ENCODE assay signal across 29 mouse cellular contexts in the genomic region with DNA sequence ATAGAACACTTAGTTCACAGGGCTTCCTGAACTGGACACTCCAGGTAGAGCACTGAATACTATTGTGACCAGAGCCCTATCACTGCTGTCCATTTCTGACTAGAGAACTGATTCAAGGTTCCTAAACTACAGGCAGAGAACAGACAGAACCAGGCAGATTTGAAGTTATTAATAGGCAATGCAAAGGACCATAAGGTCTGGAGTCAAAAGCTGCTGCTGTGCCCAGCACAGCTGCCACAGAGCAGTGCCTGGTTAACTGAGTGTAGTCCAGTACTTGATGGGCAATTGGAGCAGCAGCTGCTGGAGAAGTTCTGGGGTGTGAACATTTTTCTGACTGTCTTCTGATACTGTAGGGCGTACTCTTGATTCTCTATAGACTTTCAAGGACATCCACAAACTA. TPM values are rescaled to one million over a fixed set of nuclear protein-coding genes. Genes with fewer than 3 reads are reported as not detected.
"Had no signal": no experiment of that assay in that cellular context is flagged by ENCODE, and none has a peak within 500 bp of the region (broad histone marks: within the 10 kb centered on the region; RNA-seq: fewer than 3 reads in every experiment).

No protein-coding gene starts in this region.

- H3K4me1 ChIP-seq: limb, embryonic 10.5 days; limb, embryonic 13.5 days; liver, embryonic 12.5 days; liver, embryonic 15.5 days; lung, embryonic 15.5 days; midbrain, embryonic 13.5 days; stomach, embryonic 15.5 days had no signal

- H3K9ac ChIP-seq: limb, embryonic 13.5 days; liver, embryonic 12.5 days; liver, embryonic 15.5 days; lung, embryonic 15.5 days; midbrain, embryonic 13.5 days; stomach, embryonic 15.5 days had no signal

- ATAC-seq: liver, embryonic 12.5 days; midbrain, embryonic 13.5 days; midbrain, embryonic 16.5 days had no signal

- H3K36me3 ChIP-seq: limb, embryonic 13.5 days; liver, embryonic 12.5 days; liver, embryonic 15.5 days; lung, embryonic 15.5 days; stomach, embryonic 15.5 days had no signal

- DNase-seq: kidney, adult 2 months; kidney, postnatal 25 days; layer of hippocampus, adult 9-11 months; liver; lung, adult 18-20 months; lung, postnatal 14 days; lung, postnatal 4 days; right cerebral cortex, postnatal 25 days; spleen, adult 18-20 months; thymus, postnatal 25 days had no signal

- H3K4me2 ChIP-seq: limb, embryonic 13.5 days; liver, embryonic 12.5 days; liver, embryonic 15.5 days; lung, embryonic 15.5 days; midbrain, embryonic 13.5 days; stomach, embryonic 15.5 days had no signal

- H3K27ac ChIP-seq: kidney, postnatal 0 days; layer of hippocampus, adult 2 months; limb, embryonic 10.5 days; limb, embryonic 13.5 days; liver, embryonic 12.5 days; liver, embryonic 15.5 days; lung, embryonic 15.5 days; midbrain, embryonic 13.5 days; stomach, embryonic 15.5 days had no signal

- H3K4me3 ChIP-seq: layer of hippocampus, adult 2 months; limb, embryonic 10.5 days; limb, embryonic 13.5 days; liver, embryonic 12.5 days; liver, embryonic 15.5 days; lung, embryonic 15.5 days; midbrain, embryonic 13.5 days; stomach, embryonic 15.5 days had no signal

- H3K27me3 ChIP-seq: limb, embryonic 13.5 days; liver, embryonic 12.5 days; liver, embryonic 15.5 days; lung, embryonic 15.5 days; midbrain, embryonic 13.5 days; stomach, embryonic 15.5 days had no signal

- H3K9me3 ChIP-seq: limb, embryonic 10.5 days; limb, embryonic 13.5 days; liver, embryonic 12.5 days; liver, embryonic 15.5 days; lung, embryonic 15.5 days; midbrain, embryonic 13.5 days; stomach, embryonic 15.5 days had no signal

RNA-seq across cellular contexts. Expression of a gene that starts 48.9 kb away (rescaled TPM):
- total RNA-seq: layer of hippocampus, adult 2 months; layer of hippocampus, postnatal 25 days; left cerebral cortex, adult 18-20 months; left cerebral cortex, postnatal 25 days; megakaryocyte progenitor cell, adult 5-6 weeks; megakaryocyte-erythroid progenitor cell, adult 5-6 weeks; monocyte, adult 5-6 weeks had no signal
- polyA plus RNA-seq: kidney, adult 2 months; large intestine, adult 2 months; limb, embryonic 10.5 days; liver, embryonic 12.5 days; liver, embryonic 15.5 days; neural tube, embryonic 11.5 days; neural tube, embryonic 14.5 days had no signal
